Mouse (Mus musculus) hindbrain, embryonic 13.5 days (tissue): ENCODE results near the gene Lrsam1. TPM values are rescaled to one million over a fixed set of nuclear protein-coding genes. Genes with fewer than 3 reads are reported as not detected.
"Not testable (repeated sequence)": the region's sequence is repeated elsewhere in the genome, so short reads cannot be mapped to it uniquely, and the experiment has no call there.

Experiments
- ATAC-seq: fragments of 200-750 bp; cut with Nextera tagmentation; 2 replicates; pipeline ENCODE4 v1.8.0; 2017; ENCODE audit warnings: moderate TSS enrichment; ENCODE audit not compliant: low FRiP score
- H3K27ac ChIP-seq: fragments of 300-500 bp; sonication (generic); 2 replicates; pipeline ENCODE4 v1.5.1; 2015; ENCODE audit warnings: inconsistent platforms, mild to moderate bottlenecking, moderate library complexity
- H3K27me3 ChIP-seq: fragments of 300-500 bp; sonication (generic); 2 replicates; pipeline ENCODE4 v1.6.1; 2015; ENCODE audit warnings: mild to moderate bottlenecking, inconsistent platforms
- H3K36me3 ChIP-seq: fragments of 300-500 bp; sonication (generic); 2 replicates; pipeline ENCODE4 v1.6.1; 2015; ENCODE audit warnings: mild to moderate bottlenecking, inconsistent platforms
- H3K4me1 ChIP-seq: fragments of 300-500 bp; sonication (generic); replicated peaks from 2 replicates; pipeline ENCODE4 v1.6.1; 2015; ENCODE audit warnings: inconsistent platforms
- H3K4me2 ChIP-seq: fragments of 300-500 bp; sonication (generic); 2 replicates; pipeline ENCODE4 v1.6.1; 2015; ENCODE audit warnings: inconsistent platforms, mild to moderate bottlenecking, moderate library complexity
- H3K4me3 ChIP-seq: fragments of 300-500 bp; sonication (generic); 2 replicates; pipeline ENCODE4 v1.5.1; 2015; ENCODE audit warnings: mild to moderate bottlenecking, inconsistent platforms
- H3K9ac ChIP-seq: fragments of 300-500 bp; sonication (generic); 2 replicates; pipeline ENCODE4 v1.6.1; 2015; ENCODE audit warnings: mild to moderate bottlenecking, inconsistent platforms
- H3K9me3 ChIP-seq: fragments of 300-500 bp; sonication (generic); 2 replicates; pipeline ENCODE4 v1.6.1; 2016; ENCODE audit warnings: inconsistent platforms
- WGBS: fragments of 180-500 bp; shearing (Covaris S2); methylation state at CpG from one replicate; pipeline ENCODE4 v1.1.7; 2015; 5-methylcytosine and 5-hydroxymethylcytosine counted together
- polyA plus RNA-seq: library from polyadenylated mRNA; unstranded; fragments of >200 nt; fragmentation: Nextera tagmentation; extraction: Ambion mirVana; gene quantifications from 2 replicates; pipeline ENCODE4 v1.2.1, GENCODE M21; 2015

The Lrsam1 gene
- polyA plus RNA-seq: 19.6 and 26.0 TPM in 2 replicates

GRCm38 (mm10) chr2:32961192-32961995 lies at the start of gene Lrsam1, which contains the start of gene Rpl12:
Lrsam1 (minus strand) TSS chr2:32961614.
Rpl12 (plus strand) TSS chr2:32961559.
- Histone ChIP-seq H3K4me2 (peak within 1 kb of the TSS; percentile 97), H3K9ac (peak within 1 kb of the TSS; percentile 91), H3K4me3 (peak within 1 kb of the TSS; percentile 79), H3K27me3 (no peaks in the 10 kb centered on the region), H3K36me3 (peaks cover 50% of the 10 kb centered on the region), H3K4me1 (peaks cover 49% of the 10 kb centered on the region), H3K9me3 (no peaks in the 10 kb centered on the region), H3K27ac (peak within 1 kb of the TSS; percentile 82)
- WGBS: 3% methylated on average over 55 of the region's 55 CpGs
- peak; percentile 93 for ATAC-seq

GRCm38 (mm10) chr2:33009055-33009454 lies 47.6 kb upstream of the Lrsam1 start:
- not testable (repeated sequence) for H3K27me3 ChIP-seq, ATAC-seq, H3K9ac ChIP-seq, H3K4me1 ChIP-seq, H3K9me3 ChIP-seq, H3K27ac ChIP-seq, H3K4me2 ChIP-seq, H3K4me3 ChIP-seq
- 87% methylated on average over 4 of the region's 4 CpGs for WGBS
- H3K36me3 ChIP-seq: peaks cover 29% of the 10 kb centered on the region

- ATAC-seq: no peak
- Histone ChIP-seq H3K36me3 (peaks cover 47% of the 10 kb centered on the region), H3K9me3 (no peaks in the 10 kb centered on the region), H3K4me1 (no peaks in the 10 kb centered on the region), H3K4me2 (no peak overlapping the region), H3K9ac (no peak overlapping the region), H3K27ac (no peak overlapping the region), H3K27me3 (no peaks in the 10 kb centered on the region), H3K4me3 (no peak overlapping the region)
- 78% methylated on average over 5 of the region's 5 CpGs for WGBS
These were observed 43.6 kb upstream of the Lrsam1 start for GRCm38 (mm10) chr2:33005041-33005440.

- Histone ChIP-seq H3K27ac (no peak overlapping the region), H3K27me3 (no peaks in the 10 kb centered on the region), H3K4me1 (no peaks in the 10 kb centered on the region), H3K4me3 (no peak overlapping the region), H3K9me3 (no peaks in the 10 kb centered on the region), H3K4me2 (no peak overlapping the region), H3K9ac (no peak overlapping the region), H3K36me3 (peaks cover 47% of the 10 kb centered on the region)
- WGBS: 86% methylated on average over 7 of the region's 7 CpGs
- no peak for ATAC-seq
These were observed 40.7 kb upstream of the Lrsam1 start for GRCm38 (mm10) chr2:33002144-33002543.

- Histone ChIP-seq H3K4me2 (no peak overlapping the region), H3K27me3 (no peaks in the 10 kb centered on the region), H3K9me3 (no peaks in the 10 kb centered on the region), H3K4me1 (no peaks in the 10 kb centered on the region), H3K9ac (no peak overlapping the region), H3K36me3 (peaks cover 28% of the 10 kb centered on the region), H3K27ac (no peak overlapping the region), H3K4me3 (no peak overlapping the region)
- ATAC-seq: no peak
- 95% methylated on average over 2 of the region's 2 CpGs for WGBS
These were observed 38.3 kb upstream of the Lrsam1 start for GRCm38 (mm10) chr2:32999752-33000151.

GRCm38 (mm10) chr2:32997792-32998191 lies 36.4 kb upstream of the Lrsam1 start:
- 84% methylated on average over 4 of the region's 4 CpGs for WGBS
- no peak overlapping the region for H3K4me2 ChIP-seq
- ATAC-seq: no peak

GRCm38 (mm10) chr2:32997081-32997480 lies 35.7 kb upstream of the Lrsam1 start:
- Histone ChIP-seq H3K4me3 (no peak overlapping the region), H3K9ac (no peak overlapping the region), H3K27me3 (no peaks in the 10 kb centered on the region), H3K9me3 (no peaks in the 10 kb centered on the region), H3K27ac (no peak overlapping the region), H3K4me1 (no peaks in the 10 kb centered on the region), H3K4me2 (no peak overlapping the region), H3K36me3 (peaks cover 7% of the 10 kb centered on the region; the same call in 1 of the 2 replicates)
- WGBS: 78% methylated on average over 6 of the region's 6 CpGs
- no peak for ATAC-seq

More at GRCm38 (mm10) chr2:32997792-32998191, 36.4 kb upstream of the Lrsam1 start:
- peaks cover 11% of the 10 kb centered on the region for H3K36me3 ChIP-seq
- H3K4me1 ChIP-seq: no peaks in the 10 kb centered on the region
- H3K27ac ChIP-seq: no peak overlapping the region
- no peaks in the 10 kb centered on the region for H3K9me3 ChIP-seq
- H3K4me3 ChIP-seq: no peak overlapping the region
- no peaks in the 10 kb centered on the region for H3K27me3 ChIP-seq
- no peak overlapping the region for H3K9ac ChIP-seq

- Histone ChIP-seq H3K36me3 (peaks cover 7% of the 10 kb centered on the region; the same call in 1 of the 2 replicates), H3K4me1 (no peaks in the 10 kb centered on the region), H3K27me3 (no peaks in the 10 kb centered on the region), H3K9me3 (no peaks in the 10 kb centered on the region), H3K9ac (no peak overlapping the region), H3K4me3 (no peak overlapping the region), H3K27ac (no peak overlapping the region), H3K4me2 (no peak overlapping the region)
- no peak for ATAC-seq
- WGBS: 73% methylated on average over 6 of the region's 6 CpGs
These were observed 30.7 kb upstream of the Lrsam1 start for GRCm38 (mm10) chr2:32992130-32992529.

GRCm38 (mm10) chr2:32990167-32990832 lies 28.9 kb upstream of the Lrsam1 start:
- Histone ChIP-seq H3K36me3 (peaks cover 14% of the 10 kb centered on the region), H3K4me2 (no peak overlapping the region), H3K9ac (no peak overlapping the region), H3K4me3 (no peak overlapping the region), H3K27me3 (no peaks in the 10 kb centered on the region), H3K4me1 (no peaks in the 10 kb centered on the region), H3K27ac (no peak overlapping the region), H3K9me3 (no peaks in the 10 kb centered on the region)
- no peak for ATAC-seq
- 53% methylated on average over 13 of the region's 13 CpGs for WGBS

- Histone ChIP-seq H3K9ac (no peak overlapping the region), H3K36me3 (peaks cover 14% of the 10 kb centered on the region), H3K27ac (no peak overlapping the region), H3K4me3 (no peak overlapping the region), H3K27me3 (peaks cover 6% of the 10 kb centered on the region; the same call in 1 of the 2 replicates), H3K9me3 (no peaks in the 10 kb centered on the region), H3K4me1 (no peaks in the 10 kb centered on the region), H3K4me2 (no peak overlapping the region)
- ATAC-seq: no peak
- WGBS: 81% methylated on average over 3 of the region's 3 CpGs
These were observed 28.0 kb upstream of the Lrsam1 start for GRCm38 (mm10) chr2:32989376-32989775.

GRCm38 (mm10) chr2:32985844-32986243 lies 24.4 kb upstream of the Lrsam1 start:
- 59% methylated on average over 8 of the region's 8 CpGs for WGBS
- Histone ChIP-seq H3K27ac (no peak overlapping the region), H3K4me1 (peaks cover 14% of the 10 kb centered on the region), H3K4me2 (no peak overlapping the region), H3K9ac (no peak overlapping the region), H3K9me3 (no peaks in the 10 kb centered on the region), H3K27me3 (peaks cover 8% of the 10 kb centered on the region; the same call in 1 of the 2 replicates), H3K36me3 (peaks cover 10% of the 10 kb centered on the region), H3K4me3 (no peak overlapping the region)
- no peak for ATAC-seq

- ATAC-seq: no peak
- H3K4me2 ChIP-seq: no peak overlapping the region
- peaks cover 10% of the 10 kb centered on the region for H3K36me3 ChIP-seq
- peaks cover 24% of the 10 kb centered on the region for H3K4me1 ChIP-seq
- H3K9me3 ChIP-seq: no peaks in the 10 kb centered on the region
- H3K27ac ChIP-seq: no peak overlapping the region
- no peak overlapping the region for H3K9ac ChIP-seq
- H3K4me3 ChIP-seq: no peak overlapping the region
- H3K27me3 ChIP-seq: peaks cover 8% of the 10 kb centered on the region; the same call in 1 of the 2 replicates
- 70% methylated on average over 6 of the region's 6 CpGs for WGBS
These were observed 22.2 kb upstream of the Lrsam1 start for GRCm38 (mm10) chr2:32983617-32984016.
